Mouse (Mus musculus) midbrain, embryonic 13.5 days (tissue): ENCODE measurements around the gene Gm3532. TPM values are rescaled to one million over a fixed set of nuclear protein-coding genes. Genes with fewer than 3 reads are reported as not detected.
"Not testable (repeated sequence)": the region's sequence is repeated elsewhere in the genome, so short reads cannot be mapped to it uniquely, and the experiment has no call there.

Experiments
- ATAC-seq: fragments of 200-750 bp; cut with Nextera tagmentation; 2 replicates; pipeline ENCODE4 v1.8.0; 2017; ENCODE audit warnings: mild to moderate bottlenecking, moderate TSS enrichment, moderate library complexity
- H3K27ac ChIP-seq: fragments of 300-500 bp; sonication (generic); 2 replicates; pipeline ENCODE4 v1.5.1; 2015; ENCODE audit warnings: inconsistent platforms, mild to moderate bottlenecking, moderate library complexity
- H3K27me3 ChIP-seq: fragments of 300-500 bp; sonication (generic); 2 replicates; pipeline ENCODE4 v1.6.1; 2015; ENCODE audit warnings: mild to moderate bottlenecking, inconsistent platforms
- H3K36me3 ChIP-seq: fragments of 300-500 bp; sonication (generic); 2 replicates; pipeline ENCODE4 v1.6.1; 2015; ENCODE audit warnings: mild to moderate bottlenecking, inconsistent platforms
- H3K4me1 ChIP-seq: fragments of 300-500 bp; sonication (generic); replicated peaks from 2 replicates; pipeline ENCODE4 v1.6.1; 2015; ENCODE audit warnings: inconsistent platforms
- H3K4me2 ChIP-seq: fragments of 300-500 bp; sonication (generic); replicated peaks from 2 replicates; pipeline ENCODE4 v1.6.1; 2015; ENCODE audit warnings: moderate library complexity, mild to moderate bottlenecking, inconsistent platforms
- H3K4me3 ChIP-seq: fragments of 300-500 bp; sonication (generic); replicated peaks from 2 replicates; pipeline ENCODE4 v1.5.1; 2015; ENCODE audit warnings: mild to moderate bottlenecking, inconsistent platforms
- H3K9ac ChIP-seq: fragments of 300-500 bp; sonication (generic); replicated peaks from 2 replicates; pipeline ENCODE4 v1.6.1; 2015; ENCODE audit warnings: mild to moderate bottlenecking, inconsistent platforms
- H3K9me3 ChIP-seq: fragments of 300-500 bp; sonication (generic); 2 replicates; pipeline ENCODE4 v1.6.1; 2016; ENCODE audit warnings: mild to moderate bottlenecking, inconsistent platforms
- WGBS: fragments of 180-500 bp; shearing (Covaris S2); methylation state at CpG from one replicate; pipeline ENCODE4 v1.1.7; 2015; 5-methylcytosine and 5-hydroxymethylcytosine counted together
- polyA plus RNA-seq: library from polyadenylated mRNA; unstranded; fragments of >200 nt; fragmentation: Nextera tagmentation; extraction: Ambion mirVana; gene quantifications from 2 replicates; pipeline ENCODE4 v1.2.1, GENCODE M21; 2015

Gm3532 gene
- not detected in 2 replicates for polyA plus RNA-seq

DNA sequence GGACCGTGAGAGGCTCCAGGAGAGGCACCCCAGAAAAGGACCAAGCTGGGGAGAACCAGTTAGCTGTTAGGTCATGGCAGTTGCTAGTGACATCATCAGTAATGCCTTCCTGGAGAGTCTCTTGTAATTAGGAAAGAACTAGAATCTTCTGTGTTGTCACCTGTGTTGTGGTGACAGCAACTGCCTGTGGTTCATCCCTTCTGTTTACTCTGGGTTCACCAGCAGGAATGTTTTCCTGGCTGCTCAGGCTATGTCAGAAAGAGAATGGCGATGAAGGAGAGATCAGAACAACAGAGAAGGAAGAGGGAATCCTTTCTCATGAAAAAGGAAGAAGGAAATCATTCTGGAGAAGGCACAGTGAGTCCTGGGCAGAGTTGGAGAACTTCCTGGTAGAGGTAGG lies at the start of gene Gm3532:
Gene Gm3532 (plus strand): TSS at position 301 of the 400 bp plus-strand sequence.
- not testable (repeated sequence) for H3K36me3 ChIP-seq, H3K27ac ChIP-seq, H3K9me3 ChIP-seq, H3K4me1 ChIP-seq, H3K27me3 ChIP-seq, H3K9ac ChIP-seq, H3K4me3 ChIP-seq, ATAC-seq, H3K4me2 ChIP-seq
- no CpG with 5 or more reads among the region's 2 CpGs for whole genome bisulfite sequencing

DNA sequence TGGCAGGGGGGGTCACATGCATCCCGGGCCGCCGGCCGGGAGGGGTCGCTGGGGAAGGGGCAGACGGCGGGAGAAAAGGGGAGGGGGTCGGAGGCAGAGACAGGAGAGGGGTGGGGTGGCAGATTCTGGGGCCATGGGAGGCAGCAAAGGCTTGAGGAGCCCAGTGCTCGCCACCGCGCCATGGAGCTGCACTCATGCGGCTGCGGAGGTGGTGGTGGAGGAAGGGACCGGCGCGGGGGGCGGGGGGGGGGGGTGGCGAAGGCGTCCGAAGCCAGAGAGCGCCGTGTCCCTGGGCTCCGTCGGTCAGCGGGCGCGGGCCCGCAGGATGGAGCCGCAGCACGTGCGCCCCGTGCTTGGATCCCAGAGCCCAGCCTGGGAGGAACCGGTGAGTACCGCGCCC lies 36.9 kb upstream of the Gm3532 start, which contains the start of gene Gm3488:
Gene Gm3488 (plus strand): TSS at position 301 of the 400 bp plus-strand sequence.
- H3K4me1 ChIP-seq, H3K27ac ChIP-seq, H3K4me3 ChIP-seq, H3K9ac ChIP-seq, H3K36me3 ChIP-seq, H3K9me3 ChIP-seq, H3K4me2 ChIP-seq, ATAC-seq, H3K27me3 ChIP-seq: not testable (repeated sequence)
- WGBS: no CpG with 5 or more reads among the region's 35 CpGs

Other genes starting within 250 kb of the Gm3532 start
- not detected in 2 replicates for gene Gm3542, start 203.6 kb upstream of the Gm3532 start, polyA plus RNA-seq
- 1.3 and 2.0 TPM in 2 replicates for gene Gm3500, start 149.4 kb upstream of the Gm3532 start, polyA plus RNA-seq
- gene Gm3194, start 83.0 kb upstream of the Gm3532 start, polyA plus RNA-seq: 1.9 and 2.7 TPM in 2 replicates
- gene Gm8246, start 60.7 kb upstream of the Gm3532 start, polyA plus RNA-seq: not detected in 2 replicates
- gene Gm3187, start 54.3 kb upstream of the Gm3532 start, polyA plus RNA-seq: 0.09 TPM in 1 of 2 replicates, not detected in the other
- 8.7 and 9.5 TPM in 2 replicates for gene Gm3488, start 36.8 kb upstream of the Gm3532 start, polyA plus RNA-seq
- not detected in 2 replicates for gene Gm8265, start 94.5 kb downstream of the Gm3532 start, polyA plus RNA-seq
- not detected in 2 replicates for gene Gm9603, start 149.0 kb downstream of the Gm3532 start, polyA plus RNA-seq
- 0.82 TPM in 1 of 2 replicates, not detected in the other for gene Gm3373, start 203.1 kb downstream of the Gm3532 start, polyA plus RNA-seq